Mouse (Mus musculus) lung, postnatal 0 days (tissue): ENCODE results near the gene Birc2.

Experiments
- CTCF ChIP-seq: IDR thresholded peaks from 2 replicates; pipeline ENCODE4 v1.5.1; 2016; ENCODE audit warnings: antibody characterized with exemption, mild to moderate bottlenecking
- EP300 ChIP-seq: IDR thresholded peaks from 2 replicates; pipeline ENCODE4 v1.6.1; 2016; ENCODE audit warnings: antibody characterized with exemption, mild to moderate bottlenecking, control low read depth

GRCm38 (mm10) chr9:7790580-7791084, 46.2 kb downstream of the Birc2 start:
- no peak for TF ChIP-seq CTCF
- TF ChIP-seq EP300: no peak
